Mouse (Mus musculus) naive thymus-derived CD4-positive, alpha-beta T cell, adult 2 months (primary cell): ENCODE measurements around the gene Calcoco1.

Source experiments
- DNase-seq: peaks from one replicate; pipeline ENCODE4 v3.0.0-alpha.2; 2011; ENCODE audit warnings: low read depth

The Calcoco1 gene

GRCm38 (mm10) chr15:102737092-102737491, 15.1 kb upstream of the Calcoco1 start:
- no peak for DNase-seq

- DNase-seq, result no peak
Measured at GRCm38 (mm10) chr15:102736127-102736944, 14.4 kb upstream of the Calcoco1 start.

- no peak for DNase-seq
Measured at GRCm38 (mm10) chr15:102735031-102735430, 13.1 kb upstream of the Calcoco1 start.

GRCm38 (mm10) chr15:102733759-102734531, 12.0 kb upstream of the Calcoco1 start:
- DNase-seq, result no peak

- no peak for DNase-seq
Measured at GRCm38 (mm10) chr15:102733233-102733632, 11.3 kb upstream of the Calcoco1 start.

GRCm38 (mm10) chr15:102732406-102732805, 10.4 kb upstream of the Calcoco1 start:
- DNase-seq, result no peak

- no peak for DNase-seq
Measured at GRCm38 (mm10) chr15:102727951-102728350, 6.0 kb upstream of the Calcoco1 start.

- DNase-seq, result no peak
Measured at GRCm38 (mm10) chr15:102723358-102724135, 1.6 kb upstream of the Calcoco1 start.

- DNase-seq, result no peak
Measured at GRCm38 (mm10) chr15:102722500-102722931, 538 bp upstream of the Calcoco1 start.

- peak; percentile 57 for DNase-seq
Measured at GRCm38 (mm10) chr15:102721016-102721898, 721 bp downstream of the Calcoco1 start.

- no peak for DNase-seq
Measured at GRCm38 (mm10) chr15:102716132-102716531, 5.8 kb downstream of the Calcoco1 start.

- DNase-seq, result no peak
Measured at GRCm38 (mm10) chr15:102707736-102708269, 14.2 kb downstream of the Calcoco1 start.

- no peak for DNase-seq
Measured at GRCm38 (mm10) chr15:102705923-102706503, 16.0 kb downstream of the Calcoco1 start.

GRCm38 (mm10) chr15:102705226-102705894, 16.6 kb downstream of the Calcoco1 start:
- no peak for DNase-seq

- no peak for DNase-seq
Measured at GRCm38 (mm10) chr15:102704806-102705205, 17.2 kb downstream of the Calcoco1 start.

- no peak for DNase-seq
Measured at GRCm38 (mm10) chr15:102702972-102703371, 19.0 kb downstream of the Calcoco1 start.

- peak; percentile 67 for DNase-seq
Measured at GRCm38 (mm10) chr15:102698193-102698592, 23.8 kb downstream of the Calcoco1 start.

GRCm38 (mm10) chr15:102696899-102697298, 25.1 kb downstream of the Calcoco1 start:
- no peak for DNase-seq

- DNase-seq, result no peak
Measured at GRCm38 (mm10) chr15:102693600-102693999, 28.4 kb downstream of the Calcoco1 start.

GRCm38 (mm10) chr15:102692991-102693411, 29.0 kb downstream of the Calcoco1 start:
- DNase-seq, result peak; percentile 59
